Mouse (Mus musculus): ENCODE data around the gene Parva. TPM values are rescaled to one million over a fixed set of nuclear protein-coding genes. Genes with fewer than 3 reads are reported as not detected.

The Parva gene
- polyA plus RNA-seq, 1 experiment, result 80.5 TPM

DNA sequence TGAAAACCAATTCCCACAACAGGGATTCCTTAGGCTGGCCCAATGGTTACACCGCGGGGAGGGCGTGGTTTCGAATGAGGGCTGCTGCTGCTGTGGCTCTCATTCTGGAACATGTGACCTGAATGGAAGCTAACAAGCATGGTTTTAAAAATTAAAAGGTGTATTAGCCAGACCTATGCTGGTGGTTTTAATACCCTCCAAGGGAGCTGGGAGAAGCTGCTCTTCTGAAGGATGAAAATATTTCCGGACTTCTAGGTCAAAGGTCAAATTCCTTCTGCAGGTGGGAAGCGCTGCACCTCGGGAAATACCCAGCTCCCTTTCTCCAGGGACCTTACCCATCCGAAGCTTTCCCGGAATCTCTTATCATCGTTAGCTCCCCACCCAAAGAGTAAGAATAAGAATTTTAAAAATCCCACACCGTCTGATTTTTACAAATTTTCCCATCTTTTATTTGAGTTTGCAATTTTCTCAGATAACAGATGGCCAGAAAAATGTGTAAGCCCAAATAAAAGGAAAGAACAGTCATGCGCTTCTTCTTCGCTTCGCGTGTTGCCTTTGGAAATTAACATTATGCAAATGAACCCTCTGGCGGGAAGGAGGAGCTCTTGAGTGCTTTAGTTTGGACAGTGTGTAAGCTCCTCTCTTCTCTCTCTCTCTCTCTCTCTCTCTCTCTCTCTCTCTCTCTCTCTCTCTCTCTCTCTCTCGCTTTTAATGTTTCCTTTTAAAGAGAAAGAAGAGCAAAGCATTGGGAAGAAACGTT is 74.9 kb downstream of the Parva start:
- Histone ChIP-seq H3K4me1 (ENCODE audit: control insufficient read depth, insufficient read depth, low read length) (peaks cover 7% of the 10 kb centered on the region), H3K4me3 (replicated peaks; ENCODE audit: extremely low read depth, low read depth, low read length) (no peak overlapping the region)
- TF ChIP-seq CTCF (IDR thresholded peaks at IDR 0.05; ENCODE audit: insufficient read depth, low read length) (no peak), POLR2A (IDR thresholded peaks at IDR 0.05; ENCODE audit: borderline replicate concordance, extremely low read depth, low read depth, low read length) (no peak)
- DNase-seq, result no peak
- 47% methylated on average over 18 of the region's 18 CpGs for WGBS

DNA sequence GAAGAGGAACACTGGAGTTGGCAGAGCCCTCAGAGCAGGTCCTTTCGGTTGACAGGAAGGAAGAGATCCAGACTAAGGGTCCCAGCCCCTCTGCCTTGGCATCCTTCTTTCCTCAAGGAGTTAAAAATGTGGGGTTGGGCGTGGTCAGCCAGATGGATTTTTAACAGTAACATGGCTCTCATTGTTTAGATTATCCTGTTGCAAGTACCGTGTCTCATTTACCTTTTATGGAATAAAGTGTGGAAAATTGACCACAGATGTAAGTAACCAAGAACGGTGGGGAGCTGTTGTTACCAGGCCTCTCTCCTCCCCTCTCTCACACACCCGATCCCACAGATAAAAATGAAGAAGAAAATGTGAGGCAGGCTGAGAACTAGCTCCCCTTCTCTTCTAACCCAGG is 75.5 kb downstream of the Parva start:
- Histone ChIP-seq H3K4me3 (replicated peaks; ENCODE audit: extremely low read depth, low read depth, low read length) (no peak overlapping the region), H3K4me1 (ENCODE audit: control insufficient read depth, insufficient read depth, low read length) (peaks cover 7% of the 10 kb centered on the region)
- TF ChIP-seq CTCF (IDR thresholded peaks at IDR 0.05; ENCODE audit: insufficient read depth, low read length), result no peak
- TF ChIP-seq POLR2A (IDR thresholded peaks at IDR 0.05; ENCODE audit: borderline replicate concordance, extremely low read depth, low read depth, low read length), result no peak
- DNase-seq, result no peak
- 43% methylated on average over 5 of the region's 5 CpGs for WGBS

DNA sequence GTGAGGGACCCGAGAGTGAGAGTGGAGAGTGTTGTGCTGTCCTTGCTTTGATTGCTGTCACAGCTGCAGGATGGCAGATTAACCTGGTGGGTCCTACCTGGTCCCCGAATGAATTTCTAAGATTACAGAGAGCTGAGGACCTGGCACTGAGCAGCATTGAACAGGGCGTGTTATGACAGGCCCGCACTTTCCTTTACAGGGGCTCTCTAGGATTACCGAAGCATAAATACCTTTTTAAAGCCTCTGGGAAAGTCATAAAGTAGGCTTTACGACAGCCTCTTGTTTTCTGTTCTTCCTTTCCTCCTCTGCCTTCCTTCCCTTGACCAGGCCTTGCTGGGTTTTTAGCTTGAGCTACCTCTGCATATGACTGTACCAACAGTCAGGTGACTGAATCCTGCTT is 76.1 kb downstream of the Parva start:
- 74% methylated on average over 6 of the region's 6 CpGs for WGBS
- TF ChIP-seq POLR2A (IDR thresholded peaks at IDR 0.05; ENCODE audit: borderline replicate concordance, extremely low read depth, low read depth, low read length), result no peak
- TF ChIP-seq CTCF (IDR thresholded peaks at IDR 0.05; ENCODE audit: insufficient read depth, low read length), result no peak
- Histone ChIP-seq H3K4me1 (ENCODE audit: control insufficient read depth, insufficient read depth, low read length) (peaks cover 7% of the 10 kb centered on the region), H3K4me3 (replicated peaks; ENCODE audit: extremely low read depth, low read depth, low read length) (no peak overlapping the region)
- DNase-seq, result no peak

DNA sequence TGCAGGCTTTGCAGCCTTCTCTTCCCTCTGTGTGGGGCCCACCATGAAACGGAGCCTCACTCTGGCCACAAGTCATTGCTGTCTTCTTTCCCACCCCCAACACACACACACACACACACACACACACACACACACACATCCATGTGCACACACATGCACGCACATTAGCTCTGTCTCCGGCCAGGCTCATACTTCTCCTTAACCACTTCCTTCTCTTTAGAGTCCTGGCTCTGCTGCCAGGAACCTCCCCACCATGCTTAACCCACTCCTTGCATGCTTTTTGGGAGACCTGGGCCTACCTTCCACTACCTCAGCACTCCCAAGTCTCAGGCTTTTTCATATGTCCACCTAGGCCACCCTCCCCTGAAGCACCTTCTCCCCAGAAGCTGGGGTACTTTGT is 76.6 kb downstream of the Parva start:
- 58% methylated on average over 3 of the region's 3 CpGs for WGBS
- Histone ChIP-seq H3K4me1 (ENCODE audit: control insufficient read depth, insufficient read depth, low read length) (peaks cover 7% of the 10 kb centered on the region), H3K4me3 (replicated peaks; ENCODE audit: extremely low read depth, low read depth, low read length) (no peak overlapping the region)
- DNase-seq, result no peak
- TF ChIP-seq POLR2A (IDR thresholded peaks at IDR 0.05; ENCODE audit: borderline replicate concordance, extremely low read depth, low read depth, low read length), result no peak
- TF ChIP-seq CTCF (IDR thresholded peaks at IDR 0.05; ENCODE audit: insufficient read depth, low read length), result no peak

DNA sequence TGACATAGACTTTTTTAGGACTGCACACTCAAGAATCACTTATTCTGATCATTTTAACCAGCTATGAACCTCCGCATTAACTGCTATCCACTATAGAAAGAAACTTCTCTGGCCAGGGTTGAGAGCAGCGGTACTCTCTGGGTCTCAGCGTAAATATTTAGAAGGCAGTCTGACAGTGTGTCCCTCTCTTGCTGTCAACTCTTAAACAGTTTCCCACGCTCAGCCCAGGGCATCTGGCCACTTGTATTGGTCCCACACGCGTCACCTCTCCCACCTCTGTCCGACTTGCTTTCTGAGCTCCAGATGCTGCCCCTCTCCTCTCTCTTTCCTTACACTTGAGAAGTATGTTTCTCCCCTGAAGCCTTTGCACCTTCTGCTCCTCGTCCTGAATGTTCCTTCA is 81.8 kb downstream of the Parva start:
- DNase-seq, result no peak
- Histone ChIP-seq H3K4me1 (ENCODE audit: control insufficient read depth, insufficient read depth, low read length) (no peaks in the 10 kb centered on the region; the same call in 1 of the 2 replicates), H3K4me3 (replicated peaks; ENCODE audit: extremely low read depth, low read depth, low read length) (no peak overlapping the region)
- TF ChIP-seq POLR2A (IDR thresholded peaks at IDR 0.05; ENCODE audit: borderline replicate concordance, extremely low read depth, low read depth, low read length) (no peak), CTCF (IDR thresholded peaks at IDR 0.05; ENCODE audit: insufficient read depth, low read length) (no peak)
- WGBS, result 66% methylated on average over 8 of the region's 8 CpGs

DNA sequence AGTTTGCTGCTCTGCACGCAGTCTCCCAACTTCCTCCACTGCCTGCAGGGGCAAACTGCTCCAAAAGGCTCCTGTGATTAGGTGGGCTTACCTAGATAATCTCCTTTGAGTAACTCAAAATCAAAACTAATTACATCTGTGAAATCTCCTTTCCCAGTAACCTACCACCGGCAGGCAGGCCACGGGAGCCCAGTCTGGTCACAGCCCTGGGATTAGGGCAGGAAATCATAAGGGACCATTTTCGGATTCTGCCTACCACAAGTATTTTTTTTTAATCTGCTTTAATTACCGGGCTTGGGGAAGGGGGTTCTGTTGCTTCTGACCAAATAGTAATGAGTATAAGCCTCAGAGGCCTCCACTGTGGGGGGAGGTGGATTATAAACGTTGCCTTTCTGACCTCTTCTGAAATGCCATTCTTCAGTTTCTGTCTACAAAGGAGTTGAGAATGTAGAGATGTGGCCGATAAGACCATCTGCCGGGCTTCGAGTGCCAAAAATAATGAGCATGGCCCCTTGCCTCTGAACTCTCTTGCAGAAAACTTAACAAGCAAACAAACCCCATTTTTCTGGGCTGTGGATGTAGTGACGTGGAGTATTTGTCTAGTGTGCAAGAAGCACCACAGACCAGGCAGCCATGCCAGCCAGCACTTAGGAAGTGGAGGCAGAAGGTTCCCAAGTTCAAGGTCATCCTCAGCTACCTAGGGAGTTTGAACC is 83.2 kb downstream of the Parva start:
- TF ChIP-seq POLR2A (IDR thresholded peaks at IDR 0.05; ENCODE audit: borderline replicate concordance, extremely low read depth, low read depth, low read length) (no peak), CTCF (IDR thresholded peaks at IDR 0.05; ENCODE audit: insufficient read depth, low read length) (no peak)
- Histone ChIP-seq H3K4me1 (ENCODE audit: control insufficient read depth, insufficient read depth, low read length) (peaks cover 2% of the 10 kb centered on the region), H3K4me3 (replicated peaks; ENCODE audit: extremely low read depth, low read depth, low read length) (no peak overlapping the region)
- WGBS, result 55% methylated on average over 10 of the region's 10 CpGs
- no peak for DNase-seq

DNA sequence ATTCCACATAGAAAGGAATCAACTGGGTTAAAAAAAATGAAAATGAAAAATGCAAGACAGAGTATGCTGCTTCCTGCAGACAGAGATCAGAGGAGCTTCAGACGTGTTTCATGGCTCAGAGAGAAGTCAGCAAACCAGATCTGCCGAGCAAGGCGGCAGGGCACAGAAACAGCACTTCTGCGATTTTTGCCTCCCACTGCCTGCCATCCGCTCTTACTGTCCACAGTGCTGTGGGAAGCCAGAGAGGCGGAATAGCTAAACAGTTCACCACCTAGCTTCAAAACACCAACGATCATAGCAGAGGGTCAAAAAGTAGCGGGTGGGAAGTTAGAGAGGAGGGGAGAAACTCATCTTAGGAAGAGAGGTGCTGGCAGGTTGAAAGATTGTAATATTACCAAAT is 84.0 kb downstream of the Parva start:
- Histone ChIP-seq H3K4me1 (ENCODE audit: control insufficient read depth, insufficient read depth, low read length) (peaks cover 2% of the 10 kb centered on the region), H3K4me3 (replicated peaks; ENCODE audit: extremely low read depth, low read depth, low read length) (no peak overlapping the region)
- DNase-seq, result no peak
- TF ChIP-seq POLR2A (IDR thresholded peaks at IDR 0.05; ENCODE audit: borderline replicate concordance, extremely low read depth, low read depth, low read length), result no peak
- no peak for TF ChIP-seq CTCF (IDR thresholded peaks at IDR 0.05; ENCODE audit: insufficient read depth, low read length)
- 75% methylated on average over 8 of the region's 8 CpGs for WGBS

DNA sequence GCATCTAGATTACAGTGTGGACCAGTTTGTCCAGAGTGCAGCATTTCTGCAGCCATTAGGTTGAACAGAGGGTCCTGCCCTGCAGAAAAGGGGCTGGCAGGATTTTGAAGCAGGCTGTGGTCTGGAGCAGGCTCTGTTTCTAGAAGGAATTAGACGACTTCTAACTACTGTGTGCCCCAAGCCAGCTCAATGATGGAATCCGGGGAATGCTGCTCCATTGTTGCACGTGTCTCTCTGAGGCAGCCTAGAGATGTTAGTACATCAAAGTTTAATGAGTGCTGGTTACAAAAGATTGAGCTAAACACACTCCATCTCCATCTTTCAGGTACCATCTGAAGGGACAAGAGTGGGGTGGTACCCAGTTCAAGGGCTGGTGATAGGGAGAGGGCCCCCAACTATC is 85.0 kb downstream of the Parva start:
- WGBS, result 46% methylated on average over 3 of the region's 3 CpGs
- no peak for TF ChIP-seq CTCF (IDR thresholded peaks at IDR 0.05; ENCODE audit: insufficient read depth, low read length)
- TF ChIP-seq POLR2A (IDR thresholded peaks at IDR 0.05; ENCODE audit: borderline replicate concordance, extremely low read depth, low read depth, low read length), result no peak
- no peak for DNase-seq

DNA sequence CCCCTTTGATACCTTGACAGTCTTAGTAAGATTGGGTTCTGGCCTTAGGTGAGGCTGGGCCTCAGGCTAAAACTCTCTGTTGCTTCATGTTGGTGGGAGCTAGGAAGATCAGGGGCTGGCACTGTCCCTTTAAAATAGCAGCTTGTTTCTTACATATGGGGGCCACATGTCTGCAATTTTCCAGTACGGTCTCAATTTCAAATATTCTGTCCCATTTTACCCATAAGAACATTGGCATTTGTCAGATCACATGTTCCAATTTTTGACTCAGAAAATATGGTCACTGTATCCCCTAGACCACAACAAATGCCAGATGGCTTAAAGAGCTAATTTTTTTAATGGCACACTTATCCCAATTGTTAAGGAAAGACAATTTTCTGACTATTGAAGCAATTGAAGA is 85.6 kb downstream of the Parva start:
- 85% methylated on average over 1 of the region's 1 CpGs for WGBS

More for the DNA sequence above, 85.0 kb downstream of the Parva start:
- Histone ChIP-seq H3K4me1 (ENCODE audit: control insufficient read depth, insufficient read depth, low read length) (peaks cover 2% of the 10 kb centered on the region), H3K4me3 (replicated peaks; ENCODE audit: extremely low read depth, low read depth, low read length) (no peak overlapping the region)

More for the DNA sequence above, 85.6 kb downstream of the Parva start:
- TF ChIP-seq CTCF (IDR thresholded peaks at IDR 0.05; ENCODE audit: insufficient read depth, low read length), result no peak
- TF ChIP-seq POLR2A (IDR thresholded peaks at IDR 0.05; ENCODE audit: borderline replicate concordance, extremely low read depth, low read depth, low read length), result no peak
- Histone ChIP-seq H3K4me3 (replicated peaks; ENCODE audit: extremely low read depth, low read depth, low read length) (no peak overlapping the region), H3K4me1 (ENCODE audit: control insufficient read depth, insufficient read depth, low read length) (peaks cover 2% of the 10 kb centered on the region)
- no peak for DNase-seq

Data from lung, adult 2 months (tissue).